Mouse (Mus musculus) ES-E14 (cell line): Measurements from ENCODE around the gene Zfp354c. TPM values are rescaled to one million over a fixed set of nuclear protein-coding genes. Genes with fewer than 3 reads are reported as not detected.

Source experiments
- DNase-seq: peaks from one replicate; pipeline ENCODE4 v3.0.0-alpha.2; 2013; ENCODE audit warnings: low read depth, low spot score
- H3K27ac ChIP-seq: 2 replicates; pipeline ENCODE4 v1.5.1; 2012; ENCODE audit warnings: low read depth, mild to moderate bottlenecking, low read length, moderate library complexity, mixed read lengths; ENCODE audit not compliant: poor library complexity, insufficient read depth, severe bottlenecking
- H3K36me3 ChIP-seq: 2 replicates; pipeline ENCODE4 v1.6.1; 2012; ENCODE audit warnings: mild to moderate bottlenecking, low read length, moderate library complexity, mixed read lengths; ENCODE audit not compliant: control insufficient read depth, poor library complexity, insufficient read depth, severe bottlenecking
- H3K4me1 ChIP-seq, 2 experiments: fragments of 150-350 bp in 1 of 2; sonication (generic) in 1 of 2; 2 replicates each; pipeline ENCODE4 v1.6.1; 2012; ENCODE audit warnings: low read length in 2 of 2, mild to moderate bottlenecking in 1 of 2, mixed read lengths in 1 of 2; ENCODE audit not compliant: control insufficient read depth in 2 of 2, insufficient read depth in 2 of 2, poor library complexity in 1 of 2
- H3K4me3 ChIP-seq, 2 experiments: fragments of 150-350 bp in 1 of 2; sonication (generic) in 1 of 2; 2 replicates each; pipeline ENCODE4 v1.5.1; 2012; ENCODE audit warnings: low read length in 2 of 2, low read depth in 1 of 2, mild to moderate bottlenecking in 1 of 2, mixed read lengths in 1 of 2; ENCODE audit not compliant: insufficient read depth in 1 of 2, poor library complexity in 1 of 2, severe bottlenecking in 1 of 2
- H3K9ac ChIP-seq: 2 replicates; pipeline ENCODE4 v1.6.1; 2012; ENCODE audit warnings: low read depth, mild to moderate bottlenecking, low read length, mixed read lengths; ENCODE audit not compliant: poor library complexity, insufficient read depth, severe bottlenecking
- H3K9me3 ChIP-seq: fragments of 150-350 bp; sonication (generic); 2 replicates; pipeline ENCODE4 v1.6.1; 2012; ENCODE audit warnings: low read depth, mild to moderate bottlenecking, low read length; ENCODE audit not compliant: control insufficient read depth, insufficient read depth
- CHD2 ChIP-seq: IDR thresholded peaks from 2 replicates; pipeline ENCODE4 v1.6.1; 2014; ENCODE audit warnings: mild to moderate bottlenecking, low read depth, low read length, inconsistent platforms
- HCFC1 ChIP-seq: IDR thresholded peaks from 2 replicates; pipeline ENCODE4 v1.6.1; 2012; ENCODE audit warnings: low read length, inconsistent platforms, borderline replicate concordance; ENCODE audit not compliant: insufficient read depth
- MAFK ChIP-seq: IDR thresholded peaks from 2 replicates; pipeline ENCODE4 v1.6.1; 2014; ENCODE audit warnings: mild to moderate bottlenecking, low read depth, low read length, inconsistent platforms; ENCODE audit not compliant: insufficient read depth
- ZC3H11A ChIP-seq: IDR thresholded peaks from 2 replicates; pipeline ENCODE4 v1.6.1; 2012; ENCODE audit warnings: low read depth, mild to moderate bottlenecking, inconsistent platforms, low read length, borderline replicate concordance
- ZNF384 ChIP-seq: IDR thresholded peaks from 2 replicates; pipeline ENCODE4 v1.6.1; 2012; ENCODE audit warnings: low read depth, low read length, inconsistent platforms
- in situ Hi-C, 2 experiments: fragments of 600-800 bp; cut with MboI; formaldehyde crosslinking; loops; one replicate each; pipeline ENCODE4 v1.15.1; 2025; ENCODE audit warnings: low sequenced_read_pairs in 2 of 2, inconsistent platforms in 1 of 2; ENCODE audit not compliant: unreplicated experiment in 2 of 2
- total RNA-seq: library from RNA; depleted of rRNA; stranded (reverse); fragments of 300-350 nt; gene quantifications from 2 replicates; pipeline ENCODE4 v1.2.3, GENCODE M21; 2012

The Zfp354c gene
- total RNA-seq, 1 experiment, result 11.0 TPM

GRCm38 (mm10) chr11:50848520-50849137 lies 21.1 kb upstream of the Zfp354c start:
- Histone ChIP-seq H3K4me3 (no peak overlapping the region), H3K9me3 (no peaks in the 10 kb centered on the region), H3K27ac (no peak overlapping the region), H3K36me3 (no peaks in the 10 kb centered on the region), H3K9ac (no peak overlapping the region), H3K4me1 (peaks cover 2 to 15% of the 10 kb centered on the region in 2 experiments; a peak in 3 of 4 replicates)
- DNase-seq, result no peak
- TF ChIP-seq CHD2 (no peak), HCFC1 (no peak), ZNF384 (no peak), MAFK (no peak), ZC3H11A (no peak)
- in situ Hi-C loops, result no loop called here

- Histone ChIP-seq H3K9me3 (no peaks in the 10 kb centered on the region), H3K27ac (no peak overlapping the region), H3K9ac (no peak overlapping the region), H3K4me1 (peaks cover 2 to 6% of the 10 kb centered on the region in 2 experiments; a peak in 3 of 4 replicates), H3K4me3 (no peak overlapping the region), H3K36me3 (no peaks in the 10 kb centered on the region)
- TF ChIP-seq ZC3H11A (no peak), MAFK (no peak), CHD2 (no peak), ZNF384 (no peak), HCFC1 (no peak)
- DNase-seq, result no peak
- in situ Hi-C loops, result no loop called here
These were observed 19.5 kb upstream of the Zfp354c start for GRCm38 (mm10) chr11:50847047-50847446.

GRCm38 (mm10) chr11:50845951-50846350 lies 18.4 kb upstream of the Zfp354c start:
- H3K9me3 ChIP-seq, result no peaks in the 10 kb centered on the region
- no peak for DNase-seq
- H3K9ac ChIP-seq, result no peak overlapping the region
- H3K4me1 ChIP-seq, result peaks cover 0 to 3% of the 10 kb centered on the region in 2 experiments; a peak in 1 of 4 replicates
- no peak overlapping the region for H3K27ac ChIP-seq
- TF ChIP-seq HCFC1, result no peak
- no peak for TF ChIP-seq CHD2
- TF ChIP-seq ZNF384, result no peak
- no peak for TF ChIP-seq MAFK
- TF ChIP-seq ZC3H11A, result no peak
- in situ Hi-C loops, result no loop called here
- H3K36me3 ChIP-seq, result no peaks in the 10 kb centered on the region
- H3K4me3 ChIP-seq, result no peak overlapping the region

- H3K27ac ChIP-seq, result no peak within 1 kb of the TSS
- peak; percentile 85 for DNase-seq
- H3K9ac ChIP-seq, result peak within 1 kb of the TSS; percentile 57; the same call in 1 of the 2 replicates
- H3K36me3 ChIP-seq, result no peaks in the 10 kb centered on the region
- in situ Hi-C loops, result no loop called here
- H3K4me3 ChIP-seq, result peak within 1 kb of the TSS; percentile 11 to 53; a peak in 3 of 4 replicates
- no peaks in the 10 kb centered on the region for H3K9me3 ChIP-seq
- peaks cover 0 to 2% of the 10 kb centered on the region in 2 experiments; a peak in 1 of 4 replicates for H3K4me1 ChIP-seq
- TF ChIP-seq HCFC1, result peak; percentile 95
- TF ChIP-seq CHD2, result no peak
- TF ChIP-seq MAFK, result no peak
- no peak for TF ChIP-seq ZNF384
These were observed 13.7 kb upstream of the Zfp354c start, which contains the start of gene Zfp879 for GRCm38 (mm10) chr11:50841023-50841735. TSS of gene Zfp879 (minus strand) at chr11:50841552.
